Mouse (Mus musculus) embryo, embryonic 11.5 days (tissue): ENCODE measurements around the gene Ltbp1.

ENCODE experiments used
- DNase-seq: peaks from one replicate; pipeline ENCODE4 v3.0.0-alpha.2; 2012; ENCODE audit warnings: low read depth, low spot score

Gene Ltbp1

GRCm38 (mm10) chr17:75004820-75005219 lies 548 bp upstream of the Ltbp1 start:
- DNase-seq = peak; percentile 79

- no peak for DNase-seq
These were observed 615 bp downstream of the Ltbp1 start for GRCm38 (mm10) chr17:75005685-75006680.

GRCm38 (mm10) chr17:75010955-75011354 lies 5.6 kb downstream of the Ltbp1 start:
- no peak for DNase-seq

GRCm38 (mm10) chr17:75013211-75013610 lies 7.8 kb downstream of the Ltbp1 start:
- DNase-seq = no peak

- no peak for DNase-seq
These were observed 8.5 kb downstream of the Ltbp1 start for GRCm38 (mm10) chr17:75013868-75014267.

GRCm38 (mm10) chr17:75014601-75015356 lies 9.4 kb downstream of the Ltbp1 start:
- no peak for DNase-seq

GRCm38 (mm10) chr17:75015546-75015945 lies 10.2 kb downstream of the Ltbp1 start:
- DNase-seq = no peak

- DNase-seq = no peak
These were observed 12.1 kb downstream of the Ltbp1 start for GRCm38 (mm10) chr17:75017423-75017822.

GRCm38 (mm10) chr17:75018142-75018541 lies 12.8 kb downstream of the Ltbp1 start:
- DNase-seq = no peak

GRCm38 (mm10) chr17:75020026-75020425 lies 14.7 kb downstream of the Ltbp1 start:
- DNase-seq = no peak

GRCm38 (mm10) chr17:75020619-75021018 lies 15.3 kb downstream of the Ltbp1 start:
- no peak for DNase-seq

- DNase-seq = no peak
These were observed 22.2 kb downstream of the Ltbp1 start for GRCm38 (mm10) chr17:75027358-75028131.

- no peak for DNase-seq
These were observed 28.0 kb downstream of the Ltbp1 start for GRCm38 (mm10) chr17:75033356-75033755.

- no peak for DNase-seq
These were observed 28.7 kb downstream of the Ltbp1 start for GRCm38 (mm10) chr17:75033872-75034615.

GRCm38 (mm10) chr17:75036881-75037280 lies 31.5 kb downstream of the Ltbp1 start:
- DNase-seq = no peak

GRCm38 (mm10) chr17:75039017-75039416 lies 33.6 kb downstream of the Ltbp1 start:
- DNase-seq = no peak

GRCm38 (mm10) chr17:75049366-75049969 lies 44.1 kb downstream of the Ltbp1 start:
- no peak for DNase-seq

GRCm38 (mm10) chr17:75051440-75051925 lies 46.1 kb downstream of the Ltbp1 start:
- no peak for DNase-seq

- no peak for DNase-seq
These were observed 49.9 kb downstream of the Ltbp1 start for GRCm38 (mm10) chr17:75055235-75055634.

- no peak for DNase-seq
These were observed 50.6 kb downstream of the Ltbp1 start for GRCm38 (mm10) chr17:75055961-75056360.
